Mouse (Mus musculus): ENCODE data around the gene Efhd2.

The Efhd2 gene

DNA sequence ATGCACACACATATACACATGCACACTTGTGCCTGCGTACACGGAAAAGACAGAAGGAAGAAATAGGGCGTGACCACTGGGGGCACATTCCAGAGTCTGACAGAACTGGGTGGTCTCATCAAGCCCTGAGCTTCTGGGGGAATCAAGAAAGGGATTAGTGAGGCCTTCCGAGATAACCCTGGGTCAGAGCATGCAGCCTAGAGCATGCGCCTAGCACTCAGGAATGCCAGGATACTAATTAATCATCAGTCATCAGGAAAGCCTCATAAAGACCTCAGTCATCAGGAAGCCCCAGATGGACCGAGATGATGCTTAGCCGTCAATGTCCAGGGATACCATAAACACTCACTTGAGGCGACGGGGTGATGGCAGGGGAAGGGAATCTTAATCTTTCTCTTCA lies 5.2 kb upstream of the Efhd2 start:
- no peak for DNase-seq

DNA sequence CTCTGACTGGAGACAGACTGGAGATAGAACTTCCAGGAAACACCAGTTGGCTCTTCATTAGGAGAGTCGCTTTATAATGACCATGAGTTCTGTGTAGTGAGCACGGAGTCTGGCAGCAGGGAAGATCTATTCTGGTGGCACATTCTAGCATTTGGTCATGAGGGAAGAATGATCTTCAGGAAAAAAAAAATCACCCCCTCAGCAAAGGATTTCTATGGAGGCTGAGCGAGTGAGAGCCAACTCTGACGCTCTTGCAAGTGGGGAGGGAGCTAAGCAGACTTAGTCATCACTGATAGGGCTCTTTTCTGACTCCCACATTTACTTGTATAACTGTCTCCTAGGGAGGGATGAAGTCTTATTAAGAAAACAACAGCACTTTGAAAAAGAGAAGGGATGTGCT lies 4.4 kb upstream of the Efhd2 start:
- DNase-seq, result no peak

GRCm38 (mm10) chr4:141878621-141879020 lies 3.9 kb upstream of the Efhd2 start:
- no peak for DNase-seq

GRCm38 (mm10) chr4:141875481-141876108 lies 875 bp upstream of the Efhd2 start:
- no peak for DNase-seq

DNA sequence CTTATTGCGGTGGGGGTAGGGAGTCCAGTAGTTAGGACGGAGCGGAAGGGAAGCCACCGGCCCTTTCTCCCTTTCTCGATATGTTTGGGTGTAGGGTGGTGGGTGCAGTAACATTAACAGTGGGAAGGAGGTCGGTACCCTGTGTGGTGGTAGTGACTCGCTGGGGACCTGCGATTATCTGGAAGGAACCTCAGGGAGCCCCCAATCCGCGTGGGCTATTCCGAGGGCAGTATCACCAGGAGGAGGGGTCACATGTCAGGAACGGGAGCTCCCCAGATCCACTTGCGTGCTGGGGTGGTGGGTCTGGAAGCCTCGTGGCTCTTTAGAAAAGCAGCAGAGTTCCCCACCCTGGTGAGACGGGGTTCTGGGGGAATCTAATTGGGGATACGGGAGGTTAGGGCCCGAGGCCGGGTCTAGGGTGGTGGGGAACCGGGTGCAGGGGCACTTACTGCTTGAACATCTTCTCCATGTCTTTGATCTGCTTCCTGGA lies 564 bp downstream of the Efhd2 start:
- no peak for DNase-seq

DNA sequence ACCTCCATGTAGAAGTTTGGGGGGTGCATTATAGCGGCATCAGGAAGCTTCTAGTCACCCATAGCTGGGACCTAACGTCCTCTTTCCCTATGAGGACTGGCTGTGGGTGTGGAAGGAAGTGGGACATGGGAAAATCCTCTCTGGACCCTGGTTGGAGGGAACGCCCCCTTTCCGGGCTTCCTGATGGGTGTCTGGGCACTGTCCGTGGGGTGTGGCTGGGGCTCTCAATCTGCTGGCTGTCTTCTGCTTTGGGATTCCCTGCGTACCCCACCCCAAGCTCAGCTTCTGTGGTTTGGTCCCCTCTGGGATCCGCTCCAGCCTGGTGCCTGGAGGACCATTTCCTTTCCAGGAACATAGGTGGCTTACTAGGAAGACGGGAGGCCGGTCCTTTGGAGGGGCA lies 1.7 kb downstream of the Efhd2 start:
- no peak for DNase-seq

DNA sequence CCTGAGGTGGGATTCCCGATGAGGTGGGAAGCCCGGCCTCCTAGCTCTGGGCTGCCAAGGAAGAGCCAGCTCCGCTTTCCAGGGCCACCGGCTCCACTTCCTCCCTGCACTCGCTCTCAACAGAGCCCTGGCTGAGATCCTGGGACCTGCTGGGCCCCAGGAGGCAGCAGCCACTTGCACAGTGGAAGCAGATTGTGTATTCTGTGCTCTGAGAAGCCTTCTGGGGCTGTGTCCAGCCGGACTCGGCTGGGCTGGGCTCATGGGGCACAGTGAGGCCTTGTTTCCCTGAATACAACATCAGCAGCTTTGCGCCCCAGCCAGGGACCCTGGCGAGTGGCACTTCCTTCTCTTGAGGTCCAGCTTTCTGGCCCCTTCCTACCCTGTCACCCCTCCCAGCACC lies 2.8 kb downstream of the Efhd2 start:
- no peak for DNase-seq

DNA sequence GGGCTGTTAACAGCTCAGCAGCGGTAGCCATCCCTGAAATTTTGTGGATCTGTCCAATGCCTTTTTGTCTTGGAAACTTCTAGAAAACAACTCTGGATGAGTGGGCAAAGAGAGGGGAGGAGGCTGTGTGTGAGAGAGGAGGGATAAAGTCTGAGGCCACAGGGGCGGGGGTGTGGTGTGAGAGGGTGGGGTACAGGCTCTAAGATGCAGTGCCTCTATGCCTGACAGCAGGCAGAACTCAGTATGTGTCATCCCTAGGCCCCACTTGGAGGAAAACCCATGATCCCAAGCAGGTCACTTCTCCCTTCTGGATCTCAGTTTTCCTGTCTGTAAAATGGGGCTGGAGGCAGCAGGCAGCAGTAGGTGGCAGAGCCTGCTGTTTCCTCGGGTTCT lies 3.4 kb downstream of the Efhd2 start:
- DNase-seq, result no peak

DNA sequence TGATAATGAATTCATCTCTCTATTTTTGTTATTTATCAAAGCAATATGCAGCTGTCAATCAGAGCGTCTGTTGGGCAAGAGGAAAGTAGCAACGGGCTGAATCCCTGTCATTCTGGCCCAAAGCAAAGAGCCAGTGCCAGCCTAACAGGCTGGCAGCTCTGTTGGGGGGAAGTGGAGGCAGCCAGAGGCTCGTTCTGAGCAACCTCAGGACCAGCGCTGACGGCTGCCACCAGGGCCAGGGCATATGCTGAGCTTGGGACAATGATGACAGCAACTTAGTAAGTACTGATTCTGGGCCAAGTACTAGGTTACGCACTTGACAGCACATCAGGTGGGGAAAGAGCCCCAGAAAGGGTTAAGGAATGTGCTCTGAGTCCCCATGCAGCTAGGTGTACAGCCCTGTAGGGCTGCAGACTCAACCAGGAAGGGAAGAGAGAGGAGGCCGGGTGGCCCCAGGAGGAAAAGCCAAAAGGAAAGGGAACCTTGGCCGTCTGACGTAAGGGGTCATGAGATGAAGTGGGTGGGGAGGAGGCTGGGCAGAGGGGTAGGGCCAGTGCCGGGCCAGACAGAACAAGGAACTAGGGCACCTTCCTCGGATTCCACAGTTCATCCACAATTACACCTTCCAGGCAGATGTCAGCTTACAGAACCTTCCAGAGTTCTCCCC lies 3.9 kb downstream of the Efhd2 start:
- DNase-seq, result peak; percentile 77 to 78

GRCm38 (mm10) chr4:141869436-141870215 lies 5.1 kb downstream of the Efhd2 start:
- no peak for DNase-seq

DNA sequence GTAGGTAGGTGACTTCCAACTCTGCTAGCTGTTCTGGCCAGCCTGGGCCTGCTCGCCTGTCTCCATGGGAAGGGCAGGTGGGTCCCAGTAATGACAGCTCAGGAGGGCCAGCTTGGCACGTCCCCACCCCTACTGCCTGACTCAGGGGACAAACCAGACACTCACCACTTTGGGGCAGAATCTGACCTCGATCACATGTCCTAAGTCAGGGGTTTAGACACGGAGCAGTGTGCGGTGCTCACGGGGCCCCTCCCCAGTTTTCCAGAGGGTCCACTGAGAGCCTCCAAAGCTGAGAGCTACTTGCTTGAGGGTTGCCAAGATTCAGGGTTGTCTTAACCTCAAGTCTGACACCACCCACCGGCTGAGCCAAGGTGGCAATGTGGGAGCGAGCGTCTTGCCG lies 6.7 kb downstream of the Efhd2 start:
- DNase-seq, result no peak

- DNase-seq, result no peak
Measured at GRCm38 (mm10) chr4:141867498-141867897, 7.2 kb downstream of the Efhd2 start.

- DNase-seq, result peak; percentile 48 to 65
Measured at GRCm38 (mm10) chr4:141866933-141867490, 7.7 kb downstream of the Efhd2 start.

- peak; percentile 39 to 52 for DNase-seq
Measured at GRCm38 (mm10) chr4:141865600-141865999, 9.1 kb downstream of the Efhd2 start.

- no peak for DNase-seq
Measured at GRCm38 (mm10) chr4:141865006-141865405, 9.7 kb downstream of the Efhd2 start.

DNA sequence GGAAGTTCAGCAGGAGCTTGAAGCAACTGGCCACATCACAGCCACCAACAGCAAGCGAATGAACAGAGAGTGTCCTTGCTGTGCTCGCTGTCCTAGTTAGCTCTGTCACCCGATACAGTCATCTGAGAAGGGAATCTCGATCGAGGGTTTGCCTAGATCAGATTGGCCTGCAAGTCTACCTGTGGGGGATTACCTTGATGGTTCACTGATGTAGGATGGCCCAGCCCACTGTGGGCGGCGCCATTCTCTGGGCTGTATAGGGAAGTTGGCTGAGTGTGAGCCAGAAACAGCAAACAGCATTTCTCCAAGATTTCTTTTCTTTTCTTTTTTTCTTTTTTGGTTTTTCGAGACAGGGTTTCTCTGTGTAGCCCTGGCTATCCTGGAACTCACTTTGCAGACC lies 10.2 kb downstream of the Efhd2 start:
- DNase-seq, result no peak

DNA sequence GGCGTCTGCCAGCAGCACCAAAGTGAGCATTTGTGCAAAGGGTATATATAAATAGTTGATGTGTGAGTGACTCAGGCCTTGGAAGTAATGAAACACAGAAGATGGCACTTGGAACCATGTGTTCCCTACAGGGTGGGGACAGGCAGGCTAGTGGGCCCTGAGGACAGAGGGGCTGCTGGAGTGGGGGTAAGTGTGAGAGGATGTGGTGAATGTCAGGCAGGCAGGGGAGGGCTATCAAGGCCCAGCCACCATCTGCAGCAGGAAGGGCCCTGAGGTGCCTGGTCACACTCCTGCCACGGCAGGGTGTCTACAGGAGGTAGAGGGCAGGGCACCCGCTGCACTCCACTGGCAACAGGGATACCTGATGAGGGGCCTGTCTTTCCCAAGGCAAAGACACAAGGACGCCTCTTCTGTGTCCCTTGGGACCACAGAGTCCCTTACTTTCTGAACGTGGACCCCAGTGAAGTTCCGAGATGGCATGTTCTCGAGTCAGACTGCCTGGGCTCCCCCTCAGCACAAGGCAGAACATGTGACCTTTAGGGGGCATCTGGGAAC lies 10.9 kb downstream of the Efhd2 start:
- no peak for DNase-seq

GRCm38 (mm10) chr4:141862867-141863266 lies 11.9 kb downstream of the Efhd2 start:
- no peak for DNase-seq

DNA sequence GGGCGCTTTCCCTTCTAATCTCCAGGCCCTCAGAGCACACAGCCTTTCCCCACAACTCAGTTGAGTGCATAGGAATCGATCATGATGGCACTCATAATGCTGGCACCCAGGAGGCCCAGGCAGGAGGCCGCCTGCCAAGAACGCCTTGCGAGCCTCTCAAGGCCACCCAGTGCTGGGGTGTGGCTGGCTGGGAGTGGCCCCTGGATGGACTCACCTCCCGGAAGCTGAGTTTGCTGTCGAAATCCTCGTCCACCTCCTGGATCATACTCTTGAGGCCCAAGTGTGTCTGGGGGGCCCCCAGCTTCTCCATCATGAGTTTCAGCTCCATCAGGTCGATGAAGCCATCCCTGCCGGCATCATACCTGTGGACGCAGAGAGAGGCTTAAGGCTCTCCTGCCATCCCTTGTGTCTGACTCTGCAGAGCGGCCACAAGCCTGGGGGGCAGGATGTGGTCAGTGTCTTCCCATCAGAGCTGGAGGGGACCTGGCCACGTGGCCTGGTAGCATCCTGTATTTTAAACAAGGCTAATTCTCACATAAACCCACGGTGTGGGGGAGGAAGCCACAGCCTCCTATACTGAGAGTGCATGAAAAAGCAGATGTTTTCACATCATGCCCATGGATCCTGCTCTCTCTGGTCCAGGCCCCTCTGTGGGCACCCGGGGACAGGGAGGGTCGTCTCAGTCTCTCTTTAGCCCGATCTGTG lies 13.0 kb downstream of the Efhd2 start:
- no peak for DNase-seq

- no peak for DNase-seq
Measured at GRCm38 (mm10) chr4:141860246-141860841, 14.4 kb downstream of the Efhd2 start.

DNA sequence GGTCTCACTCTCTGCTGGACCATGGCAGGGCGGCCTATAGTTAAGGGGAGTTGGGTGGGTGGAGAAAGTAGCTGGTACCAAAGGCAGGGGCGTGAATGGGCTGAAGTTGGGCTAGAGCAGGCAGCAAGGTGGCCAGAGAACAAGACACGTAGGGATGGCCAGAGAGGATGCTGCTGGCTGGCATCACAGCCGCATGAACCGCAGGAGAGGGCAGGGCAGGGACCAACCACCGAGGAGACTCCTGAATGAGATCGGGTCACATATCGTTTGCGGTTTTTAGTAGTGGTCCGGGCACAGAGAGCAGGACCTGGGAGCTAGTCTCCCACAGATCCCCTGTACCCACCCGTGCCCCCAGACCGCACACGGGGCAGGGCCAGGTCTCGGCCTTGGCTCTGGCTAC lies 15.4 kb downstream of the Efhd2 start:
- DNase-seq, result no peak

GRCm38 (mm10) chr4:141858501-141858900 lies 16.2 kb downstream of the Efhd2 start:
- DNase-seq, result no peak
